Mouse (Mus musculus) lung, embryonic 16.5 days (tissue): ENCODE measurements around the gene Hid1. TPM values are rescaled to one million over a fixed set of nuclear protein-coding genes. Genes with fewer than 3 reads are reported as not detected.
A peak's percentile ranks its signal among the peaks of the same experiment; 100 is the strongest.

ENCODE experiments used
- ATAC-seq: fragments of 200-750 bp; cut with Nextera tagmentation; 2 replicates; pipeline ENCODE4 v1.8.0; 2017; ENCODE audit warnings: low read depth, mild to moderate bottlenecking, moderate library complexity
- H3K27ac ChIP-seq: fragments of 300-500 bp; sonication (generic); 2 replicates; pipeline ENCODE4 v1.5.1; 2014; ENCODE audit warnings: mild to moderate bottlenecking, control low read depth, low read length
- H3K27me3 ChIP-seq: fragments of 300-500 bp; sonication (generic); 2 replicates; pipeline ENCODE4 v1.6.1; 2014; ENCODE audit warnings: low read depth, low read length, mixed read lengths; ENCODE audit not compliant: control insufficient read depth, insufficient read depth
- H3K36me3 ChIP-seq: fragments of 300-500 bp; sonication (generic); 2 replicates; pipeline ENCODE4 v1.6.1; 2014; ENCODE audit warnings: low read length; ENCODE audit not compliant: control insufficient read depth, insufficient read depth
- H3K4me1 ChIP-seq: fragments of 300-500 bp; sonication (generic); replicated peaks from 2 replicates; pipeline ENCODE4 v1.6.1; 2014; ENCODE audit warnings: low read length, mixed read lengths; ENCODE audit not compliant: control insufficient read depth, insufficient read depth
- H3K4me2 ChIP-seq: fragments of 300-500 bp; sonication (generic); 2 replicates; pipeline ENCODE4 v1.6.1; 2014; ENCODE audit warnings: low read depth, low read length, control low read depth
- H3K4me3 ChIP-seq: fragments of 300-500 bp; sonication (generic); 2 replicates; pipeline ENCODE4 v1.5.1; 2014; ENCODE audit warnings: mild to moderate bottlenecking, low read length, control low read depth
- H3K9ac ChIP-seq: fragments of 300-500 bp; sonication (generic); 2 replicates; pipeline ENCODE4 v1.6.1; 2014; ENCODE audit warnings: low read length, control low read depth
- H3K9me3 ChIP-seq: fragments of 300-500 bp; sonication (generic); 2 replicates; pipeline ENCODE4 v1.6.1; 2016; ENCODE audit warnings: low read length; ENCODE audit not compliant: control insufficient read depth
- WGBS: fragments of 180-500 bp; shearing (Covaris S2); extraction: QIAGEN DNeasy Blood & Tissue Kit; methylation state at CpG from one replicate; pipeline ENCODE4 v1.1.7; 2014; 5-methylcytosine and 5-hydroxymethylcytosine counted together
- polyA plus RNA-seq: library from polyadenylated mRNA; unstranded; fragments of >200 nt; fragmentation: Nextera tagmentation; extraction: Ambion mirVana; gene quantifications from 2 replicates; pipeline ENCODE4 v1.2.1, GENCODE M21; 2015

Gene Hid1
- polyA plus RNA-seq, 1 experiment from 2014 or later, result 19.1 TPM

GRCm38 (mm10) chr11:115335223-115335622, 32.3 kb downstream of the Hid1 start:
- 46% methylated on average over 12 of the region's 12 CpGs for WGBS
- no peak overlapping the region for H3K9ac ChIP-seq
- no peak overlapping the region for H3K27ac ChIP-seq
- peaks cover 47% of the 10 kb centered on the region for H3K27me3 ChIP-seq
- no peaks in the 10 kb centered on the region for H3K9me3 ChIP-seq
- H3K4me2 ChIP-seq, result no peak overlapping the region
- H3K4me3 ChIP-seq, result no peak overlapping the region
- no peaks in the 10 kb centered on the region for H3K36me3 ChIP-seq
- H3K4me1 ChIP-seq, result no peaks in the 10 kb centered on the region
- ATAC-seq, result no peak

DNA sequence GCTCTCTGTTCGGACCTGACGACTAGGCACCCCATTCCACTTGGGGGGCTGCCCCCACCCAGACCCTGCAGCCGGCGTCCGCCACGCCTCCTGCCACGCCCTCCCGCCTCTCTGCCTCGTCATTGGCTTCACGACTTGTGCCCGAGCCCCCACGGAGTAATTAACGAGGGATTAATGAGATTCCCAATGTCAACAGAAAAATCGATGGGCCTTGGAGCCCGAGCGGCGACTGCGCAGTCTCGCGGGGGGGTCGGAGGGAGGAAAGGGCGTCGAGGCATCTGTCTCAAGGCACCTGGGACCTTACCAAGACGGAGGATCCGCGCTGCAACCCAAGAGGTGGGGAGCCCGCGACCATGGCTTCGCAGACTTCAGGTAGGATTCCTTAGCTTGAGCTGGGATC, 33.0 kb downstream of the Hid1 start, which contains the start of gene Otop3:
Gene Otop3 (plus strand): TSS at position 201 of the 400 bp plus-strand sequence.
- H3K4me2 ChIP-seq, result peak within 1 kb of the TSS; percentile 18; the same call in 1 of the 2 replicates

GRCm38 (mm10) chr11:115329339-115329738, 38.2 kb downstream of the Hid1 start:
- no peak overlapping the region for H3K4me3 ChIP-seq
- no peak overlapping the region for H3K9ac ChIP-seq
- H3K27ac ChIP-seq, result no peak overlapping the region
- ATAC-seq, result no peak
- no peaks in the 10 kb centered on the region for H3K36me3 ChIP-seq
- WGBS, result 72% methylated on average over 15 of the region's 15 CpGs
- H3K27me3 ChIP-seq, result peaks cover 34% of the 10 kb centered on the region
- H3K9me3 ChIP-seq, result no peaks in the 10 kb centered on the region
- H3K4me1 ChIP-seq, result no peaks in the 10 kb centered on the region
- H3K4me2 ChIP-seq, result no peak overlapping the region

More for the DNA sequence above, 33.0 kb downstream of the Hid1 start, which contains the start of gene Otop3:
- Histone ChIP-seq H3K4me1 (no peaks in the 10 kb centered on the region), H3K9me3 (no peaks in the 10 kb centered on the region), H3K27ac (no peak within 1 kb of the TSS), H3K36me3 (no peaks in the 10 kb centered on the region), H3K27me3 (peaks cover 47% of the 10 kb centered on the region), H3K4me3 (no peak within 1 kb of the TSS), H3K9ac (no peak within 1 kb of the TSS)
- no peak for ATAC-seq
- 2% methylated on average over 29 of the region's 29 CpGs for WGBS

DNA sequence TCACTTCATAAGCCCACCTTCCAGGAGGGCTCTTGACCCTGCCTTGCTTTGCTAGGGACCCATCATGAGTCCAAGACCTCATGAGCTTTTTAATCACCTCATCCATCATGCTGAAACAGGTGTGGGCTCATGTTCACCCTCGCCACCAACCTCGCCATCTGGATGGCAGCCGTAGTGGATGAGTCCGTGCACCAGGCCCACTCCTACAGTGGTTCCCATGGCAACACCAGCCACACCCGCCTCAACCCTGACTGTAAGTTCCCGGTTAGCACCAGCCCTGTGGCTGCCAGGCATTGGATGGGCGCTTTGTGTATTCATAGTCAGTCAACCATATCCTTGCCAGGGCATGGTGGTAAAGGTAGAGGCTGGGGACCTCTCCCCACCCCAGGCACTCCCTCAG, 40.8 kb downstream of the Hid1 start:
- peaks cover 37% of the 10 kb centered on the region for H3K27me3 ChIP-seq
- 40% methylated on average over 7 of the region's 7 CpGs for WGBS

GRCm38 (mm10) chr11:115323354-115323753, 44.2 kb downstream of the Hid1 start:
- Histone ChIP-seq H3K9me3 (no peaks in the 10 kb centered on the region), H3K27me3 (peaks cover 68% of the 10 kb centered on the region), H3K27ac (no peak overlapping the region), H3K4me2 (no peak overlapping the region), H3K4me1 (no peaks in the 10 kb centered on the region), H3K4me3 (no peak overlapping the region), H3K36me3 (no peaks in the 10 kb centered on the region), H3K9ac (no peak overlapping the region)
- ATAC-seq, result no peak
- 14% methylated on average over 32 of the region's 32 CpGs for WGBS

More for the DNA sequence above, 40.8 kb downstream of the Hid1 start:
- no peak overlapping the region for H3K4me2 ChIP-seq
- H3K36me3 ChIP-seq, result no peaks in the 10 kb centered on the region
- no peaks in the 10 kb centered on the region for H3K9me3 ChIP-seq
- H3K27ac ChIP-seq, result no peak overlapping the region
- no peak overlapping the region for H3K9ac ChIP-seq
- H3K4me1 ChIP-seq, result no peaks in the 10 kb centered on the region
- H3K4me3 ChIP-seq, result no peak overlapping the region
- ATAC-seq, result no peak

DNA sequence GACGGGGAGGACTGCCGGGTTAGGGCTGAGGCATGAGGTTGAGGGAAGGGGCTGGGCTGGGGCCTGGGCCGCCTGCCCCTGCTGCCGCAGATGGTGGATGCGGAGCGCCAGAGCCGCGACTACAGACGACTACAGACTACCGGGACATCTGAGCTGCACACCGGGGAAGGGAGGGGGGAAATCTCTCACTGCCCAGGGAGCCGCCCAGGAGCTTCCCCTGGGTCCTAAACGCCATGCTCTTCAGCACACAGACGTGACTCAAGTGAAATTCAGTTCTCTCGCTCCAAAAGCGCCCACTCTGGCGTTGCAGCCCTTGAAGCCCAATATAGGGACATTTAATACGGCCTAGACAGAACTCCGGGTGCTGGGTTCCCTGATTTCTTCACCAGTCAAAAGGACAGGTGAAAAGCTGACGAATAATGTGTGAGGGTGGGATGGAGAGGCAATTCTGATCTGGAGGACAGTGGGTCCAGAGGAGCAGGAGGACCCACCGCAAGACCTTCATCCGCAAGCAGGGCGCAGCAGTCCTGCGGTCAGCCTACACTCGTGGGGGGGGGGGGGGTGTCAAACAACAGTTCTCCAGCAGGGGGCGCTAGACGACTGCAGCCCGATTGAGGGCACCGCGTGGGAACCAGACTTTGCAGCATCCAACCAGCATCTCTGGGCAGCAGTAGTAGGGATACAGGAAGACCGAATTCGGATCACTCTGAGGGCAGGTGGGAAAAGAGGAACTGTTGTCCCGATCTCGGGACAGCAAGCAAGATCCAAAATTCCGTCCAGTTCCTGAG, 45.5 kb downstream of the Hid1 start, which contains the start of gene Ush1g:
Gene Ush1g (minus strand): TSS at position 136 of the 788 bp plus-strand sequence.
- Histone ChIP-seq H3K9me3 (no peaks in the 10 kb centered on the region), H3K36me3 (no peaks in the 10 kb centered on the region), H3K27me3 (peaks cover 80% of the 10 kb centered on the region), H3K4me1 (no peaks in the 10 kb centered on the region), H3K27ac (no peak within 1 kb of the TSS), H3K4me2 (no peak within 1 kb of the TSS), H3K4me3 (no peak within 1 kb of the TSS), H3K9ac (no peak within 1 kb of the TSS)
- 5% methylated on average over 28 of the region's 35 CpGs for WGBS
- ATAC-seq, result peak; percentile 13; the same call in 1 of the 2 replicates

DNA sequence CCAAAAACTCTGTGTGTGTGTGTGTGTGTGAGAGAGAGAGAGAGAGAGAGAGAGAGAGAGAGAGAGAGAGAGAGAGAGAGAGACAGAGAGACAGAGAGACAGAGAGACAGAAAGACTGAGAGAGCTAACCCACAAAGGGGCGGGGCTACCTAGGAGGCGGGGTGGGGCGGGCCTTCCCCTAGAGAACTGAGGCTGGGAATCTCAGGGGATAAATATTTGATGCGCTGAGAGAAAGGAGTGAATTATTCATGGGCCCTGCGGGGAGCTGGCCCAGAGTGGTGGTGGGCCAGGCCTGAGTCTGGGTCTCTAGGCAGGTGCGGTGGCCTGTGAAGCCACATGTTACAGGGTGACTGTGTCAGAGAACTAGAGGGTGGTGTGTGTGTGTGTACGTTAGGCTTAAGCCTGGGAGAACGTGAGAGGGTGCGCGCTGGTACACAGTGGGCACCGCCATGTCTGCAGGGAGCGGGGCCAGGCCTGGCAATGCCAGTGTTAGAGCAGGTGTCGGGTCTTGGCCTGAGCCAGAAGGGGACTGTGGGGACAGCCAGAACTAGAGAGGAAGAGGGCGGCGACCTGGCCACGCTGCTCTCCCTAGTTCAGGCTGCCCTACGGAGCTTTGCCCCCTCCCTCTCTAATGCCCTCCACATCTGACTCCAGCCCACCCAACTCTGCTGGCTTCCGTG, 47.7 kb downstream of the Hid1 start:
- ATAC-seq, result no peak
- Histone ChIP-seq H3K9me3 (no peaks in the 10 kb centered on the region), H3K4me1 (no peaks in the 10 kb centered on the region), H3K27me3 (peaks cover 99% of the 10 kb centered on the region), H3K27ac (no peak overlapping the region), H3K36me3 (no peaks in the 10 kb centered on the region), H3K4me3 (no peak overlapping the region), H3K4me2 (no peak overlapping the region), H3K9ac (no peak overlapping the region)
- WGBS, result 8% methylated on average over 18 of the region's 18 CpGs

GRCm38 (mm10) chr11:115318245-115319027, 49.1 kb downstream of the Hid1 start:
- no peak overlapping the region for H3K9ac ChIP-seq

GRCm38 (mm10) chr11:115317204-115317603, 50.4 kb downstream of the Hid1 start:
- H3K4me1 ChIP-seq, result no peaks in the 10 kb centered on the region
- no peak overlapping the region for H3K4me3 ChIP-seq
- WGBS, result 59% methylated on average over 7 of the region's 7 CpGs
- H3K9ac ChIP-seq, result no peak overlapping the region
- H3K36me3 ChIP-seq, result no peaks in the 10 kb centered on the region
- H3K27me3 ChIP-seq, result peaks cover 88% of the 10 kb centered on the region
- no peaks in the 10 kb centered on the region for H3K9me3 ChIP-seq
- H3K4me2 ChIP-seq, result no peak overlapping the region
- no peak for ATAC-seq
- no peak overlapping the region for H3K27ac ChIP-seq

More at GRCm38 (mm10) chr11:115318245-115319027, 49.1 kb downstream of the Hid1 start:
- H3K9me3 ChIP-seq, result no peaks in the 10 kb centered on the region
- no peak overlapping the region for H3K4me2 ChIP-seq
- H3K4me3 ChIP-seq, result no peak overlapping the region
- peaks cover 93% of the 10 kb centered on the region for H3K27me3 ChIP-seq
- no peak overlapping the region for H3K27ac ChIP-seq
- ATAC-seq, result no peak
- no peaks in the 10 kb centered on the region for H3K4me1 ChIP-seq
- H3K36me3 ChIP-seq, result no peaks in the 10 kb centered on the region
- WGBS, result 4% methylated on average over 62 of the region's 63 CpGs
